Mouse (Mus musculus) ES-E14 (cell line): ENCODE measurements at regions not wholly inside any gene's neighbourhood (a gene's known extent, or its start where the extent isn't known, plus 50 kb on each side); places are given as distances from the start of the nearest gene placed in this dataset.
A peak's percentile ranks its signal among the peaks of the same experiment; 100 is the strongest.
"Not testable (repeated sequence)": the region's sequence is repeated elsewhere in the genome, so short reads cannot be mapped to it uniquely, and the experiment has no call there.

Experiments used
- DNase-seq: peaks from one replicate; pipeline ENCODE4 v3.0.0-alpha.2; 2013; ENCODE audit warnings: low read depth, low spot score
- H3K27ac ChIP-seq: 2 replicates; pipeline ENCODE4 v1.5.1; 2012; ENCODE audit warnings: low read depth, mild to moderate bottlenecking, low read length, moderate library complexity, mixed read lengths; ENCODE audit not compliant: poor library complexity, insufficient read depth, severe bottlenecking
- H3K36me3 ChIP-seq: 2 replicates; pipeline ENCODE4 v1.6.1; 2012; ENCODE audit warnings: mild to moderate bottlenecking, low read length, moderate library complexity, mixed read lengths; ENCODE audit not compliant: control insufficient read depth, poor library complexity, insufficient read depth, severe bottlenecking
- H3K4me1 ChIP-seq, 2 experiments: fragments of 150-350 bp in 1 of 2; sonication (generic) in 1 of 2; 2 replicates each; pipeline ENCODE4 v1.6.1; 2012; ENCODE audit warnings: low read length in 2 of 2, mild to moderate bottlenecking in 1 of 2, mixed read lengths in 1 of 2; ENCODE audit not compliant: control insufficient read depth in 2 of 2, insufficient read depth in 2 of 2, poor library complexity in 1 of 2
- H3K4me3 ChIP-seq, 2 experiments: fragments of 150-350 bp in 1 of 2; sonication (generic) in 1 of 2; 2 replicates each; pipeline ENCODE4 v1.5.1; 2012; ENCODE audit warnings: low read length in 2 of 2, low read depth in 1 of 2, mild to moderate bottlenecking in 1 of 2, mixed read lengths in 1 of 2; ENCODE audit not compliant: insufficient read depth in 1 of 2, poor library complexity in 1 of 2, severe bottlenecking in 1 of 2
- H3K9ac ChIP-seq: 2 replicates; pipeline ENCODE4 v1.6.1; 2012; ENCODE audit warnings: low read depth, mild to moderate bottlenecking, low read length, mixed read lengths; ENCODE audit not compliant: poor library complexity, insufficient read depth, severe bottlenecking
- H3K9me3 ChIP-seq: fragments of 150-350 bp; sonication (generic); 2 replicates; pipeline ENCODE4 v1.6.1; 2012; ENCODE audit warnings: low read depth, mild to moderate bottlenecking, low read length; ENCODE audit not compliant: control insufficient read depth, insufficient read depth
- CHD2 ChIP-seq: IDR thresholded peaks from 2 replicates; pipeline ENCODE4 v1.6.1; 2014; ENCODE audit warnings: mild to moderate bottlenecking, low read depth, low read length, inconsistent platforms
- HCFC1 ChIP-seq: IDR thresholded peaks from 2 replicates; pipeline ENCODE4 v1.6.1; 2012; ENCODE audit warnings: low read length, inconsistent platforms, borderline replicate concordance; ENCODE audit not compliant: insufficient read depth
- MAFK ChIP-seq: IDR thresholded peaks from 2 replicates; pipeline ENCODE4 v1.6.1; 2014; ENCODE audit warnings: mild to moderate bottlenecking, low read depth, low read length, inconsistent platforms; ENCODE audit not compliant: insufficient read depth
- ZC3H11A ChIP-seq: IDR thresholded peaks from 2 replicates; pipeline ENCODE4 v1.6.1; 2012; ENCODE audit warnings: low read depth, mild to moderate bottlenecking, inconsistent platforms, low read length, borderline replicate concordance
- ZNF384 ChIP-seq: IDR thresholded peaks from 2 replicates; pipeline ENCODE4 v1.6.1; 2012; ENCODE audit warnings: low read depth, low read length, inconsistent platforms
- in situ Hi-C, 2 experiments: fragments of 600-800 bp; cut with MboI; formaldehyde crosslinking; loops; one replicate each; pipeline ENCODE4 v1.15.1; 2025; ENCODE audit warnings: low sequenced_read_pairs in 2 of 2, inconsistent platforms in 1 of 2; ENCODE audit not compliant: unreplicated experiment in 2 of 2

DNA sequence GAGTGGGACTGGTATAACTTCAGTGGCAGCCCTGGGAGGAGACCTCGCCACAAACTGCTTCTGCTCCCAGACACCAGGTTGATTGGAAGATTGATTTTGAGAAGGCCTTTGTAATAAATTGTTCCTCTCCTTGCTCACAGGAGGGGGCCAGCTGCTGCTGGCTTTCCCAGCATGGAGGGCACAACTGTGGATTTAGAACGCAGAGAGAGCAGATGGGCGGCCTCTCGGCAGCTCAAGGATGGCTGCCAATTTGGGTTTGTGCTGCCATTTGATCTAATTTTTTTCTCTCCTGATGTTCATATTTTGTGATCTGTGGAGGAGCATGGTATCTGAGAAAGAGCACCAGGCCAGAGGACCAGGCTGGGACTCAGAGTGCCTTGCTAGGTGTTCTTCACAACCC lies 137.4 kb upstream of the Tenm4 start:
- Histone ChIP-seq H3K4me3 (no peak overlapping the region), H3K4me1 (no peaks in the 10 kb centered on the region), H3K9ac (no peak overlapping the region), H3K36me3 (no peaks in the 10 kb centered on the region), H3K27ac (no peak overlapping the region), H3K9me3 (no peaks in the 10 kb centered on the region)
- no peak for DNase-seq
- TF ChIP-seq ZC3H11A (no peak), CHD2 (no peak), MAFK (no peak), ZNF384 (no peak), HCFC1 (no peak)
- in situ Hi-C loops = no loop called here

DNA sequence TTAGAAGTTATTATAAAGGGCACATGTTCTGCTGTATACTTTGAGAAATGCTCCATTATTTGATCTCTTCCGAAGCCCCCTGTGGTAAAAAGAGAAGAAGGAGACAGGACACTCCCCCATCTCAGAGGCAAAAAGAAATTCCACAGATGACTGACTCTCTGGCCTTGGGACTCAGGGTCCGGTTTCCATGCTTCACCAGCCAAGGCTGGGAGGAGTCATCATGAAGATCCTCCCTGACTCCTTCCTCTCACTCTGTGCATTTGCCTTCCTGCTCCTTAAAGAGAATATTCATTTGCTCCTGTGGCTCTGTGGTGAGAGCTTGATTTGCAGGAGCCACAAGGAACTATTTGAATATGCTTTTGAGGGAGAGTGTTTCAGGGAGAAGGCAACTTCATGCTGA lies 135.6 kb upstream of the Tenm4 start:
- H3K9me3 ChIP-seq = no peaks in the 10 kb centered on the region
- no peak for DNase-seq
- H3K4me3 ChIP-seq = no peak overlapping the region
- TF ChIP-seq HCFC1 (no peak), ZNF384 (no peak), ZC3H11A (no peak), CHD2 (no peak), MAFK (no peak)
- in situ Hi-C loops = no loop called here
- H3K4me1 ChIP-seq = no peaks in the 10 kb centered on the region
- no peak overlapping the region for H3K27ac ChIP-seq
- no peak overlapping the region for H3K9ac ChIP-seq
- no peaks in the 10 kb centered on the region for H3K36me3 ChIP-seq

DNA sequence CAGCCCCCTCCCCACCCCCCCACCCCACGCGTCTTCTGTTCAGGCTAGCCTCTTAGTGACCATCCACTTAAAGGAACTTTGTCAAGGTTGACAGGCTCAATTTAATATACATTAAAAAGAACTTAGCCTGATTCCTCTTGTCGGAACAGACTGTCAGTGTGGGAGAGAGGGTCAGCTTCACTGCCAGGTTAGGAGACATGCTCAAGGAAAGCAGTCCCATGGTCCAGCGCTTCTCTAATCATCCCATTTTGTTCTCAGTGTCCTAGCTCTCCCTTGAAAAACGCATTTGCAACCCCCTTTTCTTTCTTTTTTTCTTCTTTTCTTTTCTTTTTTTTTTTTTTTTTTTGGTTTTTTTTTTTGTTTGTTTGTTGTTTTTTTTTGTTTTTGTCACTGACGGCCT lies 131.4 kb upstream of the Tenm4 start:
- DNase-seq = no peak
- Histone ChIP-seq H3K36me3 (no peaks in the 10 kb centered on the region), H3K9ac (no peak overlapping the region), H3K27ac (no peak overlapping the region), H3K4me1 (no peaks in the 10 kb centered on the region), H3K4me3 (no peak overlapping the region), H3K9me3 (no peaks in the 10 kb centered on the region)
- TF ChIP-seq CHD2 (no peak), HCFC1 (no peak), MAFK (no peak), ZNF384 (no peak), ZC3H11A (no peak)
- in situ Hi-C loops = no loop called here

DNA sequence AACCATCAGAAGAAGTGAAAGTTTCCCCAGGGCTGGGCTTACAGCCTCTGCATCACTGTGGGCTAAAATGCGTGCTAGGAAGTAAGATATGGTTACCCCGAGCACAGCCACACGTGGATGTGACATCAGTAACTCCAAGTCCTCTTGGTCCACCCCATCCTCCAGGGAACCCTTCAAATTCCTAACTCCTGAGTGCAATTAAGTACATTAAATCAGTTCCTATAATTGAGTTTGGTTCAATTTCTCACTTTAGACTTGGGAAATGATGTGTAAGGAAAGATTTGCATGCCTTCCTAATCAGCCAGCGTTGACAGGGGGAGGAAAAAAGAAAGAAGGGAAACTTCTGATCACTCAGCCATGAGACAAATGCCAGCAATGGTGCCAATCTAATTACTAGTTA lies 129.2 kb upstream of the Tenm4 start:
- Histone ChIP-seq H3K36me3 (no peaks in the 10 kb centered on the region), H3K9me3 (no peaks in the 10 kb centered on the region), H3K9ac (no peak overlapping the region), H3K27ac (no peak overlapping the region), H3K4me3 (no peak overlapping the region), H3K4me1 (no peaks in the 10 kb centered on the region)
- in situ Hi-C loops = no loop called here
- TF ChIP-seq HCFC1 (no peak), CHD2 (no peak), ZC3H11A (no peak), ZNF384 (no peak), MAFK (no peak)
- DNase-seq = no peak

DNA sequence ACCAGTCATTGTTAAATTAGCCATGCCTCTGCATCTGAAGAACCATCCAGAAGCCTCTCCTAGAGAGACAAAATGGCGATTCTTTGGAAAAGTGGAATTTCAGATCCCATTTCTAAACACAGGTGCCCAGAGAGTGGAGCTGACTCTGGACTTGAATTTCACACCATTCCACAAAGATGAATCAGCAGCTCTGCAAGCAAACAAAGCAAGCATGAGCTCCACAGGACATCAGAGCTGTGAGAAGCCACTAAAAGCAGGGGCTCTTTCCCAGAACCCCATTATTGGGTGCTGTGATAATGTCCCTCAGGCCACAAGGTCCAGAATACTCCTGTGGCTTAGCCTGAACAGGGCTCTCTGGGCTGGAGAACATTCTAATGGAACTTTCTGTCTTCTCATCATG lies 119.4 kb upstream of the Tenm4 start:
- TF ChIP-seq ZC3H11A = no peak
- TF ChIP-seq CHD2 = no peak
- TF ChIP-seq HCFC1 = no peak
- TF ChIP-seq MAFK = no peak
- TF ChIP-seq ZNF384 = no peak
- Histone ChIP-seq H3K36me3 (no peaks in the 10 kb centered on the region), H3K4me1 (no peaks in the 10 kb centered on the region), H3K9ac (no peak overlapping the region), H3K27ac (no peak overlapping the region), H3K9me3 (no peaks in the 10 kb centered on the region), H3K4me3 (no peak overlapping the region)
- in situ Hi-C loops = no loop called here
- DNase-seq = no peak

DNA sequence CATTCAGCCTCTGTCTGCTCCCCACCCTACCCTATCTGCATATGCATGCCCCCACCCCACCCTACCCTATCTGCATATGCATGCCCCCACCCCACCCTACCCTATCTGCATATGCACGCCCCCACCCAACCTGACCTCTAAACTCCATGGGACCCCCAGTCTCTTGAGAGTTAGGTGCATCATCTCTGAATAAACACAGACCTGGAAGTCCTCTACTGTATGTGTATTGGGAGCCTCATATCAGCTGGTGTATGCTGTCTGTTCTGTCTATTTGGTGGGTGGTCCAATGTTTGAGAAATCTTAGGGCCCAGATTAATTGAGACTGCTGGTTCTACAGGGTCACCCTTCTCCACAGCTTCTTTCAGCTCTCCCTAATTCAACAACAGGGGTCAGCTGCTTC lies 109.4 kb upstream of the Tenm4 start:
- H3K9ac ChIP-seq, H3K9me3 ChIP-seq, H3K36me3 ChIP-seq, H3K4me1 ChIP-seq, in situ Hi-C loops, H3K4me3 ChIP-seq: not testable (repeated sequence)
- peak; percentile 12 for DNase-seq
- H3K27ac ChIP-seq = peak overlapping the region; percentile 93
